Mouse (Mus musculus) kidney, postnatal 4 days (tissue): ENCODE data around the gene Cer1.

Experiments used
- DNase-seq, 2 experiments: peaks; one replicate each; pipeline ENCODE4 v3.0.0; 2021; ENCODE audit warnings: mixed read lengths in 2 of 2

The Cer1 gene

GRCm38 (mm10) chr4:82884636-82885534, at the start of gene Cer1:
TSS of gene Cer1 (minus strand) at chr4:82885148.
- no peak for DNase-seq

DNA sequence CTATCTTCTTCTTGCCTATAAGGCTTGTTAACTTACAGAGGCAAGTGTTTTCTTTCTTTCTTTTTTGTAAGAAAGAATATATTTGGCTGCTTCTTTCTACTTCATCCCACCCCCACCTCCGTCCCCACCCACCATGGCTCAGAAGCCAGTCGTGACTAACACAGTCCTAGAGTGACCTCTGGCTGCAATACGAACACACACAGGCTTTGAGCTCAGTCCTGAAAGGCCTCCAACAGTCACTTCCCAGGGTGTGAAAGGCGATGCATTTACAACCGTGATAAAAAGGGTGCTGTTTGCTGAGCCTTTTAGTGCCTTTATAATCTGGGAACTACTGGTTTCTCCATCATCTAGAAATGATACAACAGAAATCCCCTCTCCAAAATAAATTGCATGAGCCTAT, 49.4 kb upstream of the Cer1 start:
- peak; percentile 23 to 46 for DNase-seq

- DNase-seq: peak; percentile 82 to 83
Measured at GRCm38 (mm10) chr4:82933698-82934210, 48.8 kb upstream of the Cer1 start.

GRCm38 (mm10) chr4:82930079-82930478, 45.1 kb upstream of the Cer1 start:
- DNase-seq: no peak

- DNase-seq: no peak
Measured at GRCm38 (mm10) chr4:82921962-82922361, 37.0 kb upstream of the Cer1 start.

- no peak for DNase-seq
Measured at GRCm38 (mm10) chr4:82918625-82919024, 33.7 kb upstream of the Cer1 start.

DNA sequence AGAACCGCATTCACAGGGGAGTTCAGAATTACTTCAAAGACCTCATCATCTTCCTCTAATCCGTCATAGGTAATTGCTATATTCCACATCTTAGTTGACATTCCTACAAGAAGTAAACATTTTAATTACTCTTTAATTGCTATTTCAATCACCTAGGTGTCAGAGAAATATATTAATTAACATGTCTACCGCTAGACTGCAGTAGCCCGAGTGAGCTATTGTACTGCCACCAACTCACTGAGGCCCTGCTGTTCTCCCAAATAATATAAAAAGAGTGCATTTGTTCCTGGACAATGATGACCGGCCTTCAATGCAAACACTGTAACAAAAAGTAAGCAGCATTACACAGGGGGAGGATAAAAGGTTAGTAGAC, 31.7 kb upstream of the Cer1 start:
- no peak for DNase-seq

DNA sequence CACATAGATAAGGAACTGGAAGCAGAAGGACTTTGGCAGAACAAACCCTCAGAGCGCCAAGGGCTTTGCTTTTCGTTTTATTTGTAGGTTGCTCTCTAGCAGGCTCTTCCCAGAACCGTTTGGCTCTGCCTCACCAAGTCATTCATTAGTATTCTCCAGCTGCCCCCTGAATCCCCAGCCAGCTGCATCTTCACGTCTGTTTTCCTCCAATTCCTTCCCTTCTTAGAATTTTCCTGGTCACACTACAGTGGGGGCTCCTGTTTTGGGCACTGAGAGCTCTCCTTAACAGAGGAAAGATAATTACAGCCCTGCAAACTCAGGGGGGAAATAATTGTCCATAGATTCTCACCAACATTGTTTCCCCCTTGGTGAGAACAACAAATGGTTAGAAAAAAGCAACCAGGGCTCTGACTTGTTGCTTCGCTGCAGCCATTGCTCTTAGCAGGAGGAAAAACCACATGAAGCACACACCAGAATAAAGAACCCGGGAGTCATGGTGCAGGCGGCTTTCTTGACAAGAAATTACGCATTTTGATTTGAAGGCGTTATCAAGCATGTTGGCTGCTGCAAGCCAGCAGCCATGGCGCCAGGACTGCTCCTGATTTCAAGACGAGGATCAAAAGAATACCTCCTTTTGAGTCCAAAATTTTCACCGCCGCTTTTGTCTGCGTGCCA, 31.2 kb upstream of the Cer1 start:
- peak in 1 of 2 experiments; percentile 23 for DNase-seq

- no peak for DNase-seq
Measured at GRCm38 (mm10) chr4:82915576-82915975, 30.6 kb upstream of the Cer1 start.

DNA sequence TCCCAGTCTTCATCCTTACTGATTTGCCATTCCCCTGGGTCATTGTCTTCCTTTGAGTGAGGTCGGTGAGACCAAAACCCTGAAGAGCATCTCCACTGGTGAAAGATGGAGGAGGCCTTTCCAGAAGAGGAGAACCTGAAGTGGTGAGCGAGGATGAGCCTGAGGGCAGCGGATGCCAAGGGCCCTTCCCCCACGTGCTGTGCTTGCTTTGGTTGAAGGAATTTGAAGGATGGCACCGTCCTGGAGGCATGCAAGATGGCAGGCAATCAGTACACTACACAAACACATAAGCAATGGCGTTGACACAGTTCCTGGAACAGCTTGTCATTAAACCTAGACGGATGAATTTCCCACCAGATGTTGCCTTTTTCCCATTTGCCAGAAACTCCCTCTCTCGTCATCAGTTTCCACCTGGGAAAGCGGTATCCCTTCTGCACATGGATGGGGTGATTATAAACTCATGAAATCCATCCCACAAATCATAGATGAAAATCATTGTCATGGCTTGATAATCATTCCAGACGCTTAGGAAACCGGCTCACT, 29.7 kb upstream of the Cer1 start:
- no peak for DNase-seq

- DNase-seq: no peak
Measured at GRCm38 (mm10) chr4:82895227-82895626, 10.3 kb upstream of the Cer1 start.

DNA sequence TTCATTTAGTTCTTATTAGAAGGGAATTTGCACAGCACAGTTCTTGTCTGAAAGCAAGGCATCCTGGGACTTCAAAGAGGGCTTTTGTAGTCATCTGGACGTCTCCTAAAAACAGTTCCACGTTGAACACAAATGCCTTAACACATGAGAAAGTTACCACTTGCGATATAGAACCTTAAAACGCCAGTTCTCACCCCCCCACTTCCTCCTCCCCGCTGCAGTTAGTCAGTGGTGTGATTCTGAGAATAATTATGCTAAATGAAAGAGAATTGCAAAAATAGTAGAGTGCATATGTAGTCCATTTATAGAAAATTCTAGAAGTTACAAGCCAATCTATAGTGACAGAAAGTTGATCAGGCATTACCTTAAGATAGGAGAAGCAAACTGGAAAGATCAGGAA, 7.3 kb upstream of the Cer1 start:
- DNase-seq: no peak

GRCm38 (mm10) chr4:82891566-82891965, 6.6 kb upstream of the Cer1 start:
- no peak for DNase-seq

DNA sequence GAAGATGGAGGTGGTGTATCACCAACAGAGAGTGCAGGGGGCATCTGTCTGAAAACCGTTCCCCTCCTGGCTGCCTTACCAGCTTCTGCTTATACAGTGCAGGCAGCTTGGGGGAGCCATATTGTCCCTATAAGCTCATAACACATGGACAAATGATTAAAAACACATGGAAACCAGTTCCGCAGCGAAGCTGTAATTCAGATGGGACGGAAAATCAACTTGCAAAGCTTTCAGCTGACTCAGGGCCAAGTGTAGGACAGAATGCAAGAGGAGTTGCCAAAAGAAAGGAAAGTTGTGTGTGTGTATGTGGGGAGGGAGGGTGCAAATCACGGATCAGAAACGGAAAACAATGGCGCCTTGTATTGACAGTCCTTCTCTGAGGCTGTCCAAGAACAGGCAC, 6.1 kb upstream of the Cer1 start:
- DNase-seq: peak; percentile 21 to 36

DNA sequence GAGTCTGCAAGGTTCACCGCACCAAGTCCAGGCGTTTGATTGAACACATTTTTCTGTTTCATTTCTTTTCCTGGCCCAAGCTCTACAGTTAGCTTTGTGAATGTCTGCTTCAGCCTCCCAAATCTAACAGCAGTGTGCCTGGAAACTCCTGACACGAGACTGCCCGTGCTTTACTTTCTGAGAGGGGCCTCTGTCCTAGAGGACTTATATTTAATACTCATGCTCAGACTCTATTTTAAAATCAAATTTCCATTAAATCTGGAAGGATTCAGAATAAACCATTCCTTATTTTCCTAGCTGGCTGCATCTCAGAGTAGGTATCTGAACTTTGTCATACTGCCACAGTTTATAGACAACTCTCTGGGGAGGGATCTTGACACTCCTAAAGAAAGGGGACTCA, 5.6 kb upstream of the Cer1 start:
- DNase-seq: no peak

DNA sequence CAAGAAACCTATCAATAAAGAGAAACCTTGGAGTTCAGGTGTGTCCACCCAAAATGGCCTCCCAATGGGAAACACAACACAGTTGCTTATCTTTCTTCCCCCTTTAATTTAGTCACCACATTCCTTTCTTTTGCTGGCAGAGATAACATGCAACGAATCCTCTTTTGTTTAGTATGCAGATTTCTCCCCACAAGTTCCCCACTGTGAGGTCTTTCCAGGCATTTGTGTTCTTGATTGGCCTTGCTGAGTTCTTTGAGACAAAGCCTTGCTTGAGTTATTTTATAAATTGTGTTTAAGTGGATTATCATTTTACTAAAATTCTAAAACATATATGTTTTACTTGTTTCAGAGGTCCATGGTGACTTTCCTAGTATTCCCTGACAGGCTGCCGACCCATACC, 1.2 kb upstream of the Cer1 start:
- no peak for DNase-seq

DNA sequence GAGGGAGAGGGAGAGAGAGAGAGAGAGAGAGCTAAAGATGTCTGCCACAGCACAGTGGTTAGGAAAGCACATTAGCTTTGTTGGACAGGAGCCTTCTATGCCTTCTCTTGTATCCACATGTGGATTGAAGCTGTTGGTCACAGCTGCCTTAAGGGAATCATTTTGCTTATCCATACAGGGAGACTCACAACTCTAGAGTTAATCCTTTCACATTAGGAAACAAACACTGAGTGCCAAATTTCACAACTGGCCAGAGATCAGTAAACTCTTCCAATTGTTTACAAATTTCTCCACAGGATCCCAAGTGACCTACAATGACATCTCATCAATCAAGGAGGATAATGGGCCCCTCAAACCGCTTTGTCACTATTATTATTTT, 576 bp upstream of the Cer1 start:
- no peak for DNase-seq

DNA sequence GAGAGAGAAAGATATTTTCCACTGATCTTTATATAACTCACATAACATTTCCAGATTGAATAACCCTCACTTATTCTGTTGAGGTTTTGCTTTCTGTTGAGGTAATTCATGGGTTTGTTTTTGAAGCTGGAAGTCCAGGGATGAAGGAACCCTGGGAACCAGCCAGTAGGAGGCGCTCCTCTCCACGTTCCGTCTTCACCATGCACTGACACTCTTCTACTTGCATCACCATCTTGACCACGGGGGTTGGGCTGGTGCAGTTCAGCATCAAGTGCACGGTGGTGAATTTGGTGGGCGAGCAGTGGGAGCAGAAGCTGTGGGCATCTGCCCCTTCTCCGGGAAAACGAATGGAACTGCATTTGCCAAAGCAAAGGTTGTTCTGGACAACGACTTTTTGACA, 2.4 kb downstream of the Cer1 start:
- DNase-seq: no peak

- no peak for DNase-seq
Measured at GRCm38 (mm10) chr4:82881366-82881765, 3.6 kb downstream of the Cer1 start.

GRCm38 (mm10) chr4:82880243-82880642, 4.7 kb downstream of the Cer1 start:
- no peak for DNase-seq

DNA sequence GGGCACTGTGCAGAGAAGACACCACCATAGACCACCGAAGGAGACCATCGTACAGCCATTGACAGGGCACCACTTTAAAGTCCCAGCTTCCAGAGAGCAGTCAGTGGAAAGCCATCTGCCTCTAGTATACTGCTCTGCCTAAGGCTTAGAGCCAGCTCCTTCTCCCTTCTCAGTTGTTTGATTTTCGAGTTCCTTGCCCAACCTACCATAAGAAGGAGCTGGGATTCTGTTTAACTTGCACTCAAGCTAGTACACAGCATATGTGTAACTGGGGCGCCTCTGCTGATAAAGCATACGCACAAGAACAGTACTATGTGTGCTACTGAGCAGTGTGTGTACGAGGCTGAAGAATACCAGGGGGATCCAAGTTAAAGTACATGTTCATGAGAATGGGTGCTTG, 5.8 kb downstream of the Cer1 start:
- no peak for DNase-seq

- DNase-seq: no peak
Measured at GRCm38 (mm10) chr4:82876656-82877055, 8.3 kb downstream of the Cer1 start.

DNA sequence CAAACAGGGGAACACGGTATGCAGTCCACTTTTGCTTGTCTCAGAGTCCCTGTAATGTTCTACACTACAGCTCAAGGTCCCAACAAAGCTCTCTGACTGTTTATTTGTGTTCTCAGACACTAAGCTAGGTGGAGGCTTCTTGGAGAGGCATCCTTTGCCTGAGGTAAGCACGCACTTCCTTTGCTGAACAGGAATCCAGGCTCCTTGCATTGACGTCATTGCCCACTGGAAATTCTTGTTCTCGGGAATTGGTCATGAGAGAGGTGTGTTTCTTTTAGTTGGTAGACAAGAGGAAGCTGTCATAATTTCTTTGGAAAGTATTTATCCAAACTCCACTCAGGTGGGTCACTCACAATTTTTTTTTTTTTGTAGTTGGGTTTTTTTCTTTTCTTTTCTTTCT, 9.4 kb downstream of the Cer1 start:
- DNase-seq: no peak

DNA sequence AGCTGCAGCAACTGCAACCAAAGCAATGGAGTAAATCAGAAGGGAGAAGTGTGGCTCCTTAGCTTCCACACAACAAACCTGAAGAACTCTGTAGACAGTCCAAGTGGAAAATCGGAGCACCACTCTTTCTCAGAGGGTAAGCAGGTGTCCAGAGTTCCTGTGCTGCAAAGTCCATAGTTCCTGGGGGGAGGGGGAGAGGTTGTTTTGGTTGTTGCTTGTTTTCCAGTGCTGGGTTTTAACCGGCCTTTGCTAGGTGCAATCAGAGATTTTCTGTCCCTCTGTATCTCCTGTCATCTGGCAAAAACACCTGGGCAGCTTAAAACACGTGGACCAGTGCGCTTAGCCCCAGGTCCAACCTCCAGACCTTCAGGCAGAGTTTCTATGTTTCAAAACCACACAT, 10.2 kb downstream of the Cer1 start:
- no peak for DNase-seq
